Mouse (Mus musculus) erythroblast, embryonic 14.5 days (primary cell): ENCODE data around the gene Plcg2.

ENCODE experiments used
- GATA1 ChIP-seq: IDR thresholded peaks from 2 replicates; pipeline ENCODE4 v1.6.1; 2012; ENCODE audit warnings: low read length, inconsistent platforms, mixed read lengths
- TAL1 ChIP-seq: IDR thresholded peaks from 3 replicates; pipeline ENCODE4 v1.6.1; 2012; ENCODE audit warnings: low read length, inconsistent platforms, mixed read lengths

- TF ChIP-seq TAL1 (no peak), GATA1 (no peak)
Observed at GRCm38 (mm10) chr8:117503405-117504069, 5.4 kb downstream of the Plcg2 start.
